Mouse (Mus musculus) hindbrain, postnatal 0 days (tissue): Measurements from ENCODE around the gene Gm11627. TPM values are rescaled to one million over a fixed set of nuclear protein-coding genes. Genes with fewer than 3 reads are reported as not detected.
A peak's percentile ranks its signal among the peaks of the same experiment; 100 is the strongest.

Source experiments
- ATAC-seq: fragments of 200-750 bp; cut with Nextera tagmentation; 2 replicates; pipeline ENCODE4 v1.8.0; 2017; ENCODE audit warnings: mild to moderate bottlenecking, moderate TSS enrichment, moderate library complexity
- DNase-seq: peaks from one replicate; pipeline ENCODE4 v3.0.0-alpha.2; 2015; ENCODE audit warnings: low spot score
- H3K27ac ChIP-seq: fragments of 300-500 bp; sonication (generic); 2 replicates; pipeline ENCODE4 v1.5.1; 2014; ENCODE audit warnings: mild to moderate bottlenecking
- H3K27me3 ChIP-seq: fragments of 300-500 bp; sonication (generic); 2 replicates; pipeline ENCODE4 v1.6.1; 2014; ENCODE audit warnings: low read length, mixed read lengths; ENCODE audit not compliant: insufficient read depth
- H3K36me3 ChIP-seq: fragments of 300-500 bp; sonication (generic); 2 replicates; pipeline ENCODE4 v1.6.1; 2014; ENCODE audit warnings: low read length, mixed read lengths; ENCODE audit not compliant: insufficient read depth
- H3K4me1 ChIP-seq: fragments of 300-500 bp; sonication (generic); 2 replicates; pipeline ENCODE4 v1.6.1; 2014; ENCODE audit warnings: antibody characterized with exemption, low read length, mixed read lengths; ENCODE audit not compliant: insufficient read depth
- H3K4me2 ChIP-seq: fragments of 300-500 bp; sonication (generic); 2 replicates; pipeline ENCODE4 v1.6.1; 2014; ENCODE audit warnings: low read depth, mild to moderate bottlenecking, low read length, moderate library complexity, mixed read lengths
- H3K4me3 ChIP-seq: fragments of 300-500 bp; sonication (generic); 2 replicates; pipeline ENCODE4 v1.5.1; 2014; ENCODE audit warnings: low read length
- H3K9ac ChIP-seq: fragments of 300-500 bp; sonication (generic); replicated peaks from 2 replicates; pipeline ENCODE4 v1.6.1; 2014; ENCODE audit warnings: mild to moderate bottlenecking, low read length, moderate library complexity, mixed read lengths
- H3K9me3 ChIP-seq: fragments of 300-500 bp; sonication (generic); 2 replicates; pipeline ENCODE4 v1.6.1; 2016; ENCODE audit warnings: low read length, mixed read lengths
- CTCF ChIP-seq: IDR thresholded peaks from 2 replicates; pipeline ENCODE4 v1.5.1; 2016; ENCODE audit warnings: antibody characterized with exemption, control low read depth, low read depth
- WGBS: fragments of 180-500 bp; shearing (Covaris S2); extraction: QIAGEN DNeasy Blood & Tissue Kit; methylation state at CpG from one replicate; pipeline ENCODE4 v1.1.7; 2014; 5-methylcytosine and 5-hydroxymethylcytosine counted together
- polyA plus RNA-seq: library from polyadenylated mRNA; unstranded; fragments of >200 nt; fragmentation: Nextera tagmentation; extraction: Ambion mirVana; gene quantifications from 2 replicates; pipeline ENCODE4 v1.2.1, GENCODE M21; 2015
- total RNA-seq: library from RNA; depleted of rRNA; stranded (reverse); fragments of >200 nt; gene quantifications from 2 replicates; pipeline ENCODE4 v1.2.3, GENCODE M21; 2014

The Gm11627 gene
- total and polyA plus RNA-seq, 2 experiments from 2014 or later = 5.2 TPM; not detected in 1

GRCm38 (mm10) chr11:102604010-102604584, 24.8 kb upstream of the Gm11627 start, which contains the start of gene Fzd2:
TSS of gene Fzd2 (plus strand) at chr11:102604396.
- TF ChIP-seq CTCF = no peak
- DNase-seq = peak; percentile 98
- peaks cover 3% of the 10 kb centered on the region; the same call in 1 of the 2 replicates for H3K4me1 ChIP-seq
- no peaks in the 10 kb centered on the region for H3K9me3 ChIP-seq
- peak; percentile 96 for ATAC-seq
- H3K27ac ChIP-seq = peak within 1 kb of the TSS; percentile 82
- peak within 1 kb of the TSS; percentile 77 for H3K4me2 ChIP-seq
- H3K36me3 ChIP-seq = no peaks in the 10 kb centered on the region
- whole genome bisulfite sequencing = under 1% methylated on average over 30 of the region's 31 CpGs
- H3K27me3 ChIP-seq = no peaks in the 10 kb centered on the region
- H3K9ac ChIP-seq = peak within 1 kb of the TSS; percentile 65
- H3K4me3 ChIP-seq = peak within 1 kb of the TSS; percentile 78

- peak overlapping the region; percentile 77 for H3K4me2 ChIP-seq
- peaks cover 3% of the 10 kb centered on the region; the same call in 1 of the 2 replicates for H3K4me1 ChIP-seq
- H3K27me3 ChIP-seq = no peaks in the 10 kb centered on the region
- no peak for TF ChIP-seq CTCF
- H3K36me3 ChIP-seq = no peaks in the 10 kb centered on the region
- peak overlapping the region; percentile 39 for H3K9ac ChIP-seq
- H3K4me3 ChIP-seq = peak overlapping the region; percentile 78
- peak overlapping the region; percentile 82 for H3K27ac ChIP-seq
- WGBS = under 1% methylated on average over 10 of the region's 10 CpGs
- DNase-seq (peak; percentile 67), ATAC-seq (no peak)
- no peaks in the 10 kb centered on the region for H3K9me3 ChIP-seq
These were observed 24.2 kb upstream of the Gm11627 start for GRCm38 (mm10) chr11:102603496-102603850.

GRCm38 (mm10) chr11:102602816-102603495, 23.7 kb upstream of the Gm11627 start:
- H3K4me1 ChIP-seq = peaks cover 3% of the 10 kb centered on the region; the same call in 1 of the 2 replicates
- no peaks in the 10 kb centered on the region for H3K36me3 ChIP-seq
- peak; percentile 52 for DNase-seq
- peak overlapping the region; percentile 77 for H3K4me2 ChIP-seq
- TF ChIP-seq CTCF = no peak
- no peaks in the 10 kb centered on the region for H3K27me3 ChIP-seq
- peak overlapping the region; percentile 82 for H3K27ac ChIP-seq
- no peak for ATAC-seq
- no peaks in the 10 kb centered on the region for H3K9me3 ChIP-seq
- H3K9ac ChIP-seq = peak overlapping the region; percentile 39
- 1% methylated on average over 13 of the region's 13 CpGs for WGBS
- peak overlapping the region; percentile 78 for H3K4me3 ChIP-seq

GRCm38 (mm10) chr11:102599912-102600311, 20.7 kb upstream of the Gm11627 start:
- DNase-seq (peak; percentile 18), ATAC-seq (no peak)
- no peak overlapping the region for H3K4me3 ChIP-seq
- H3K9me3 ChIP-seq = no peaks in the 10 kb centered on the region
- peak; percentile 30; the same call in 1 of the 2 replicates for TF ChIP-seq CTCF
- 90% methylated on average over 3 of the region's 3 CpGs for WGBS
- no peak overlapping the region for H3K27ac ChIP-seq
- H3K4me2 ChIP-seq = no peak overlapping the region
- no peaks in the 10 kb centered on the region for H3K36me3 ChIP-seq
- H3K9ac ChIP-seq = no peak overlapping the region
- H3K27me3 ChIP-seq = no peaks in the 10 kb centered on the region
- no peaks in the 10 kb centered on the region for H3K4me1 ChIP-seq

- H3K4me3 ChIP-seq = no peak overlapping the region
- no peak overlapping the region for H3K4me2 ChIP-seq
- H3K9ac ChIP-seq = no peak overlapping the region
- TF ChIP-seq CTCF = no peak
- no peaks in the 10 kb centered on the region for H3K27me3 ChIP-seq
- DNase-seq (no peak), ATAC-seq (no peak)
- no peak overlapping the region for H3K27ac ChIP-seq
- H3K9me3 ChIP-seq = no peaks in the 10 kb centered on the region
- H3K36me3 ChIP-seq = no peaks in the 10 kb centered on the region
- no peaks in the 10 kb centered on the region for H3K4me1 ChIP-seq
- WGBS = 11% methylated on average over 3 of the region's 4 CpGs
These were observed 16.1 kb upstream of the Gm11627 start for GRCm38 (mm10) chr11:102595341-102595820.

- no peak for DNase-seq
- TF ChIP-seq CTCF = peak; percentile 20; the same call in 1 of the 2 replicates
These were observed 8.3 kb upstream of the Gm11627 start for GRCm38 (mm10) chr11:102587554-102587953.

More at GRCm38 (mm10) chr11:102587554-102587953, 8.3 kb upstream of the Gm11627 start:
- Histone ChIP-seq H3K27me3 (no peaks in the 10 kb centered on the region), H3K27ac (no peak overlapping the region), H3K4me2 (no peak overlapping the region), H3K4me3 (no peak overlapping the region), H3K9me3 (no peaks in the 10 kb centered on the region), H3K9ac (no peak overlapping the region), H3K36me3 (no peaks in the 10 kb centered on the region), H3K4me1 (no peaks in the 10 kb centered on the region)
- ATAC-seq = no peak
- WGBS = 83% methylated on average over 3 of the region's 3 CpGs
